Mouse (Mus musculus) liver, embryonic 14.5 days (tissue): Measurements from ENCODE around the gene D630003M21Rik.

ENCODE experiments used
- CTCF ChIP-seq: IDR thresholded peaks from 2 replicates; pipeline ENCODE4 v1.5.1; 2016; ENCODE audit warnings: antibody characterized with exemption, low read depth, control low read depth
- EP300 ChIP-seq: IDR thresholded peaks from 2 replicates; pipeline ENCODE4 v1.6.1; 2016; ENCODE audit warnings: antibody characterized with exemption, low read depth

GRCm38 (mm10) chr2:158137771-158138170 lies 91.3 kb downstream of the D630003M21Rik start:
- TF ChIP-seq EP300 = no peak
- no peak for TF ChIP-seq CTCF
